Mouse (Mus musculus) heart, adult 2 months (tissue): ENCODE data around the gene Entpd7. TPM values are rescaled to one million over a fixed set of nuclear protein-coding genes. Genes with fewer than 3 reads are reported as not detected.

Experiments used
- DNase-seq, 2 experiments: peaks; one replicate each; pipeline ENCODE4 v3.0.0; 2021
- H3K27ac ChIP-seq: fragments of 200-600 bp; 2 replicates; pipeline ENCODE4 v1.8.1; 2022
- H3K27me3 ChIP-seq: fragments of 200-500 bp; 2 replicates; pipeline ENCODE4 v1.6.1; 2012; ENCODE audit warnings: mild to moderate bottlenecking, low read length, inconsistent platforms, mixed read lengths; ENCODE audit not compliant: control insufficient read depth, insufficient read depth
- H3K36me3 ChIP-seq: fragments of 200-500 bp; 2 replicates; pipeline ENCODE4 v1.6.1; 2012; ENCODE audit warnings: low read length, inconsistent platforms; ENCODE audit not compliant: control insufficient read depth, insufficient read depth
- H3K4me1 ChIP-seq: fragments of 200-500 bp; 2 replicates; pipeline ENCODE4 v1.6.1; 2011; ENCODE audit warnings: low read length; ENCODE audit not compliant: control insufficient read depth, insufficient read depth
- H3K4me3 ChIP-seq: fragments of 200-600 bp; 2 replicates; pipeline ENCODE4 v1.8.1; 2022
- H3K79me2 ChIP-seq: fragments of 200-500 bp; replicated peaks from 2 replicates; pipeline ENCODE4 v1.6.1; 2012; ENCODE audit warnings: mild to moderate bottlenecking, inconsistent platforms, low read length, moderate library complexity, mixed read lengths; ENCODE audit not compliant: control insufficient read depth, insufficient read depth
- H3K9ac ChIP-seq: fragments of 200-500 bp; 2 replicates; pipeline ENCODE4 v1.6.1; 2012; ENCODE audit warnings: low read depth, mild to moderate bottlenecking, control low read depth, inconsistent platforms, low read length, mixed read lengths
- CTCF ChIP-seq: fragments of 200-600 bp; IDR thresholded peaks from 2 replicates; pipeline ENCODE4 v1.8.1; 2022; ENCODE audit warnings: antibody characterized with exemption, mild to moderate bottlenecking, moderate library complexity
- EP300 ChIP-seq: fragments of 200-500 bp; IDR thresholded peaks from 2 replicates; pipeline ENCODE4 v1.6.1; 2011; ENCODE audit warnings: low read depth, low read length, control low read depth; ENCODE audit not compliant: insufficient read depth
- POLR2A ChIP-seq: fragments of 200-500 bp; IDR thresholded peaks from 2 replicates; pipeline ENCODE4 v1.6.1; 2011; ENCODE audit warnings: mild to moderate bottlenecking, low read depth, low read length, control low read depth; ENCODE audit not compliant: insufficient read depth
- WGBS: fragments of 180-500 bp; shearing (Covaris S2); methylation state at CpG from one replicate; pipeline ENCODE4 v1.1.7; 2018; 5-methylcytosine and 5-hydroxymethylcytosine counted together
- intact Hi-C: fragments of 180-260 bp; cut with DNase I; formaldehyde crosslinking; loops from one replicate; pipeline ENCODE4 v1.15.1; 2025
- polyA plus RNA-seq: library from polyadenylated mRNA; depleted of rRNA; stranded (reverse); fragments of >200 nt; gene quantifications from 2 replicates; pipeline ENCODE4 v1.2.3, GENCODE M21; 2012
- total RNA-seq, 2 experiments: library from RNA; stranded (reverse); gene quantifications; 2 replicates each; pipeline ENCODE4 v1.2.3; 2021

Entpd7 gene
- total and polyA plus RNA-seq, 3 experiments, result 1.8 to 2.9 (median 2.6) TPM

DNA sequence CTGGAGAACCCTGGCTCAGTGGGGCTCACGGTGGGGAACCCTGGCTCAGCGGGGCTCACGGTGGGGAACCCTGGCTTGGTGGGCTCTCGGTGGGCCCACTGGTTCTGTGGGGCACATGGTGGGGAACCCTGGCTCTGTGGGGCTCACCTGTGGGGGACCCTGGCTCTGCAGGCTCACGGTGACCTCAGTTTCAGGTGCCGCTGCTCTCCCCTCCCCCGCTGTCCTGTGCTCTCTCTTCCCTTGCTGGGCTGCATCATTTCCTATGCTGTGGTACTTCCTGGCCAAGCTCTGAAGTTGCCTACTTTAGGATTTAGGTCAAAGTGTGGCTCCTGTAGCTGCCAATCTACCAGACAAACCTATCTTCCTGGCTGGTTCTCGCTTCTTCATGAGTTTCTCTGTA, 33.4 kb downstream of the Entpd7 start:
- intact Hi-C loops, result no loop called here
- no peaks in the 10 kb centered on the region for H3K79me2 ChIP-seq
- TF ChIP-seq EP300, result no peak
- no peak for TF ChIP-seq CTCF
- TF ChIP-seq POLR2A, result no peak
- H3K4me1 ChIP-seq, result no peaks in the 10 kb centered on the region
- H3K9ac ChIP-seq, result no peak overlapping the region
- H3K27ac ChIP-seq, result no peak overlapping the region
- DNase-seq, result no peak
- H3K4me3 ChIP-seq, result no peak overlapping the region
- WGBS, result 77% methylated on average over 8 of the region's 8 CpGs
- no peaks in the 10 kb centered on the region for H3K27me3 ChIP-seq
- H3K36me3 ChIP-seq, result no peaks in the 10 kb centered on the region

DNA sequence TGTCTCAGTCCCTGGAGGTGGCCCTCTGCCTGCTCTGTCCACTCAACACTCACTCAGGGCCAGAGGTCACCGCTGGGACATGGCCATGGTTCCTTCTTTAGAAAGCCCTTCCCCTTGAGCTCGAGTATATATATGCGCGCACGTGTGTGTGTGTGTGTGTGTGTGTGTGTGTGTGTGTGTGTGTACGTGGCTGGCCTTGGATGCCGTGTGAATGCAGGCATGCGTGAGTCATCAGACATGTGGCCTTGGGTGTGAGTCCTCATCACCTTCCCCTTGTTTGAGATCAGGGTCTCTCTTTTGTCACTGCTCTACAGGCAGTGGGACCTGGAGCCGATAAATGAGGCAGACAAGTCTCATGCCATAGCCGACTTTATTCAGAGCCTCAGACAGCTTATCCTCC, 34.0 kb downstream of the Entpd7 start:
- Histone ChIP-seq H3K27ac (no peak overlapping the region), H3K9ac (no peak overlapping the region), H3K4me3 (no peak overlapping the region), H3K4me1 (no peaks in the 10 kb centered on the region), H3K36me3 (no peaks in the 10 kb centered on the region), H3K79me2 (no peaks in the 10 kb centered on the region), H3K27me3 (no peaks in the 10 kb centered on the region)
- no peak for DNase-seq
- intact Hi-C loops, result no loop called here
- 80% methylated on average over 10 of the region's 10 CpGs for WGBS
- TF ChIP-seq EP300 (no peak), CTCF (no peak), POLR2A (no peak)

DNA sequence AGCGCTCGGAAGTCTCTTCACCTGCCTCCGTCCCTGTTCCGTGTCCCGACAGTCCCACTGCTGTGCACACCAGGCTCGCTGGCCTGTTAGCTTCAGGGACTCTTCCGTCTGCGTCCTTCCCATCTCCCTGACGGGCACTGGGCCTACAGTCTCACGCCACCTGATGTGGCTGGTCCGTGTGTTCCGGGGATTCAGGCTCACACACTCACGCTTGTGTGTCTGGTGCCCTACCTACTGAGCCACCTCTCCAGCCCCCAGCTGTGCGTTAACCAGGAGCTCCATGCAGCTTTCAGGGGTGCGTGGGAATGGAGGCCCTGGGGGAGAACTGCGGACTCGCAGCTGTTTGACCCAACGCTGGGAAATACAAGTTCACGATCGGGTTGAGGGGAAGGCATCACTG, 34.7 kb downstream of the Entpd7 start:
- 96% methylated on average over 20 of the region's 20 CpGs for WGBS
- Histone ChIP-seq H3K4me3 (no peak overlapping the region), H3K27me3 (no peaks in the 10 kb centered on the region), H3K79me2 (no peaks in the 10 kb centered on the region), H3K9ac (no peak overlapping the region), H3K27ac (no peak overlapping the region), H3K36me3 (no peaks in the 10 kb centered on the region), H3K4me1 (no peaks in the 10 kb centered on the region)
- intact Hi-C loops, result no loop called here
- TF ChIP-seq EP300 (no peak), CTCF (no peak), POLR2A (no peak)
- no peak for DNase-seq

DNA sequence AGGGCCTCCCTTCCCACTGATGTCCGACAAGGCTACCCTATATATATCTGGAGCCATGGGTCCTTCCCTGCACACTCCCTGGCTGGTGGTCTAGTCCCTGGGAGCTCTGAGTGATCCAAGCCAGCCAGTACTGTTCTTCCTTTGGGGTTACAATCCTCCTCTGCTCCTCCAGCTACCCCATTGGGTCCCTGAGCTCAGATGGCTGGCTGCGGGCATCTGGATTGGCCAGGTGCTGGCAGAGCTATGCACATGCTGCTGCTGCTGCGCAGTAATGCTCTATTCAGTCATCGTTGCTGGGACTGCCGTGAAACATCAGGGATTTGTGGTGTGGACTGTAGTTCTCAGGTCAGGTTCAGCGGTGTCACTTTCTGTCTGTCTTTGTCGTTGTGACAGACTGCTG, 35.3 kb downstream of the Entpd7 start:
- no peaks in the 10 kb centered on the region for H3K36me3 ChIP-seq
- no peak overlapping the region for H3K9ac ChIP-seq
- H3K27ac ChIP-seq, result no peak overlapping the region
- TF ChIP-seq CTCF, result no peak
- TF ChIP-seq EP300, result no peak
- no peak for TF ChIP-seq POLR2A
- no peak overlapping the region for H3K4me3 ChIP-seq
- no peaks in the 10 kb centered on the region for H3K79me2 ChIP-seq
- no peaks in the 10 kb centered on the region for H3K4me1 ChIP-seq
- no peak for DNase-seq
- no peaks in the 10 kb centered on the region for H3K27me3 ChIP-seq
- WGBS, result 90% methylated on average over 7 of the region's 7 CpGs
- intact Hi-C loops, result no loop called here

DNA sequence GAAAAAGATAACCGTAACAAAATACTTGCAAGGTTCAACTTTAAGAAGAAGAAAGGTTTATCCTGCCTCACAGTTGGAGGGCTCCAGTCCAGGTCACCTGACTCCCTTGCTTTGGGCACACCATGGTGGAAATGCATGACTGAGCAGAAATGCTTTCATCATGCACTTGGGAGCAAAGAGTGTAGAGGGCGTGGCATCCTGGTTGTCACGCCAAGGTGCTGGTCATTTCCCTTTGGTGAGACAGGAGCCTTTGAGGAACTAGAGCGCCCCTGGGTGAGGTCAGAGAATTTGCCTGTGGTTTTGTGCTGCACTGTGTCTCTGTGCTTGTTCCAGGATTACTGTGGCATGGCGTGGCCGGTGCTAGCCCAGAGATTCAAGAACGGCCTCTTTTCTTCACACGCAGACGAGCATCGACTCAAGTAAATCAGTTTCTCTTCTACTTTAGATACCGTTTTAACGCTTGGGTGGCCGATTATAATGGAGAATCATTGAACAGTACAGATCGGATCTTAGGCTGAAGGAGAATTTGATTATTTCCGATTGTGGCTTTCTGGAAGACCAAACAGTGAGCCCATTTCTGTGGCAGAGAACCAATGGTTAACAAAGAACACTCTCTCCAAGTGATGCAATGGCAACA, 37.2 kb downstream of the Entpd7 start:
- 90% methylated on average over 15 of the region's 15 CpGs for WGBS

DNA sequence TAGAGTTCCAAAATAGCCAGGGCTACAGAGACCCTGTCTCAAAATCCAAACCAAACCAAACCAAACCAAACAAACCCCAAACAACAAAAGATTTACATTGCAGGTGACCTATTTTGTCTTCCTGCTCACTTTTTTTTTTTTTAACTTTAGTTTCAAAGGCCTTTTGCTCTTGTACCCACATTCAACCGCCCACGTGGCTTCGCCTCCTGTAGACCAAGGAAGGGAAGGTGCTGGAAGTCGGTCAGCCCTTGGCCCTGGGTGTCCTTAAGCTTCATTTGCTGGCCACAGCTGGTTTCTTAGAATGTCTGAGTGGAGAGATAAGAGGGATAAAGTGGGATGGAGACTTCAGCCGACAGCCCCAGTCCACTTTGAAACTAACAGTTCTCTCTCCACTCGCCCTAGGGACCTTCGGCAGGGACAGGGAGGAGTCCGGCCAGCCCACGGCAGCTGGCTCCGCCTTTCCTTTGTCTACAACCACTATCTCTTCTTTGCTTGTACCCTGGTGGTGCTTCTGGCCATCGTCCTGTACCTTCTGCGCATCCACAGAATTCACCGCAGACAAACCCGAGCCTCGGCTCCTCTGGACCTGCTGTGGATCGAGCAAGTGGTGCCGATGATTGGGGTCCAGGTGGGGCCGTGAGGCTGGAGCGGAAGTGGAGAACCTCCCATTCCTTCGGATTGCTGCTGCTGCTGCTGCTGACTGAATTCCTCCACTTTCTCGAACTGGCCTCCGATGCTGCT, 40.0 kb downstream of the Entpd7 start:
- no peaks in the 10 kb centered on the region for H3K36me3 ChIP-seq
- peak overlapping the region; percentile 33; the same call in 1 of the 2 replicates for H3K4me3 ChIP-seq
- H3K4me1 ChIP-seq, result no peaks in the 10 kb centered on the region
- intact Hi-C loops, result no loop called here
- no peak overlapping the region for H3K27ac ChIP-seq
- no peaks in the 10 kb centered on the region for H3K27me3 ChIP-seq
- peak; percentile 40 to 41 for DNase-seq
- H3K79me2 ChIP-seq, result no peaks in the 10 kb centered on the region
- peak overlapping the region; percentile 5; the same call in 1 of the 2 replicates for H3K9ac ChIP-seq
- no peak for TF ChIP-seq POLR2A
- 48% methylated on average over 22 of the region's 22 CpGs for WGBS

More for the DNA sequence above, 37.2 kb downstream of the Entpd7 start:
- intact Hi-C loops, result no loop called here
- no peaks in the 10 kb centered on the region for H3K4me1 ChIP-seq
- no peaks in the 10 kb centered on the region for H3K27me3 ChIP-seq
- TF ChIP-seq EP300 (no peak), POLR2A (no peak), CTCF (no peak)
- no peaks in the 10 kb centered on the region for H3K79me2 ChIP-seq
- H3K36me3 ChIP-seq, result no peaks in the 10 kb centered on the region
- H3K9ac ChIP-seq, result no peak overlapping the region
- H3K4me3 ChIP-seq, result no peak overlapping the region
- H3K27ac ChIP-seq, result no peak overlapping the region
- no peak for DNase-seq
